Mouse (Mus musculus): ENCODE measurements around the gene Stat5b.

- no peak for TF ChIP-seq POLR2A (IDR thresholded peaks at IDR 0.05; ENCODE audit: control insufficient read depth, extremely low read depth, insufficient read depth, low read length, poor library complexity)
- TF ChIP-seq CTCF (IDR thresholded peaks at IDR 0.05; ENCODE audit: borderline replicate concordance, control insufficient read depth, extremely low read depth, insufficient read depth, low read length, poor library complexity): no peak
Measured at GRCm38 (mm10) chr11:100821605-100822220, 28.8 kb downstream of the Stat5b start.
